Mouse (Mus musculus): ENCODE measurements around the gene Pde4dip. TPM values are rescaled to one million over a fixed set of nuclear protein-coding genes. Genes with fewer than 3 reads are reported as not detected.

Pde4dip gene
- polyA plus RNA-seq, 1 experiment from 2014 or later = 27.5 TPM

GRCm38 (mm10) chr3:97766459-97766858 is 122.0 kb downstream of the Pde4dip start:
- Histone ChIP-seq H3K4me3 (ENCODE audit: low read depth, low read length) (peak overlapping the region; percentile 58), H3K9ac (ENCODE audit: low read depth, low read length) (peak overlapping the region; percentile 64), H3K27ac (ENCODE audit: low read depth, low read length) (no peak overlapping the region), H3K4me1 (replicated peaks; ENCODE audit: control insufficient read depth, insufficient read depth, low read length) (peaks cover 4% of the 10 kb centered on the region; the same call in 1 of the 2 replicates), H3K9me3 (ENCODE audit: control insufficient read depth, low read length) (no peaks in the 10 kb centered on the region), H3K4me2 (replicated peaks; ENCODE audit: low read depth, low read length) (peak overlapping the region; percentile 72), H3K27me3 (ENCODE audit: control insufficient read depth, insufficient read depth, low read length) (no peaks in the 10 kb centered on the region), H3K36me3 (ENCODE audit: control insufficient read depth, insufficient read depth, low read length) (no peaks in the 10 kb centered on the region)
- no peak for ATAC-seq (ENCODE audit: low FRiP score)
- DNase-seq (ENCODE audit: low spot score) = no peak
- WGBS = 69% methylated on average over 9 of the region's 9 CpGs

GRCm38 (mm10) chr3:97764152-97764551 is 124.4 kb downstream of the Pde4dip start:
- no peaks in the 10 kb centered on the region for H3K36me3 ChIP-seq (ENCODE audit: control insufficient read depth, insufficient read depth, low read length)
- WGBS = 84% methylated on average over 5 of the region's 5 CpGs
- no peak overlapping the region for H3K9ac ChIP-seq (ENCODE audit: low read depth, low read length)
- no peak overlapping the region for H3K4me2 ChIP-seq (replicated peaks; ENCODE audit: low read depth, low read length)
- no peaks in the 10 kb centered on the region for H3K9me3 ChIP-seq (ENCODE audit: control insufficient read depth, low read length)
- no peak overlapping the region for H3K27ac ChIP-seq (ENCODE audit: low read depth, low read length)
- DNase-seq (ENCODE audit: low spot score) (no peak), ATAC-seq (ENCODE audit: low FRiP score) (no peak)
- peaks cover 4% of the 10 kb centered on the region; the same call in 1 of the 2 replicates for H3K4me1 ChIP-seq (replicated peaks; ENCODE audit: control insufficient read depth, insufficient read depth, low read length)
- H3K27me3 ChIP-seq (ENCODE audit: control insufficient read depth, insufficient read depth, low read length) = no peaks in the 10 kb centered on the region
- H3K4me3 ChIP-seq (ENCODE audit: low read depth, low read length) = no peak overlapping the region

- Histone ChIP-seq H3K4me2 (replicated peaks; ENCODE audit: low read depth, low read length) (no peak overlapping the region), H3K36me3 (ENCODE audit: control insufficient read depth, insufficient read depth, low read length) (no peaks in the 10 kb centered on the region; the same call in 1 of the 2 replicates), H3K4me1 (replicated peaks; ENCODE audit: control insufficient read depth, insufficient read depth, low read length) (peaks cover 4% of the 10 kb centered on the region; the same call in 1 of the 2 replicates), H3K4me3 (ENCODE audit: low read depth, low read length) (no peak overlapping the region), H3K27me3 (ENCODE audit: control insufficient read depth, insufficient read depth, low read length) (no peaks in the 10 kb centered on the region), H3K9me3 (ENCODE audit: control insufficient read depth, low read length) (no peaks in the 10 kb centered on the region), H3K9ac (ENCODE audit: low read depth, low read length) (no peak overlapping the region), H3K27ac (ENCODE audit: low read depth, low read length) (no peak overlapping the region)
- WGBS = 92% methylated on average over 6 of the region's 6 CpGs
- no peak for ATAC-seq (ENCODE audit: low FRiP score)
- no peak for DNase-seq (ENCODE audit: low spot score)
Measured at GRCm38 (mm10) chr3:97761951-97762350, 126.6 kb downstream of the Pde4dip start.

- ATAC-seq (ENCODE audit: low FRiP score) = no peak
Measured at GRCm38 (mm10) chr3:97761168-97761567, 127.3 kb downstream of the Pde4dip start.

GRCm38 (mm10) chr3:97759846-97760245 is 128.7 kb downstream of the Pde4dip start:
- Histone ChIP-seq H3K36me3 (ENCODE audit: control insufficient read depth, insufficient read depth, low read length) (peaks cover 3% of the 10 kb centered on the region; the same call in 1 of the 2 replicates), H3K9me3 (ENCODE audit: control insufficient read depth, low read length) (no peaks in the 10 kb centered on the region), H3K4me3 (ENCODE audit: low read depth, low read length) (no peak overlapping the region), H3K9ac (ENCODE audit: low read depth, low read length) (no peak overlapping the region), H3K27ac (ENCODE audit: low read depth, low read length) (no peak overlapping the region), H3K4me1 (replicated peaks; ENCODE audit: control insufficient read depth, insufficient read depth, low read length) (no peaks in the 10 kb centered on the region), H3K27me3 (ENCODE audit: control insufficient read depth, insufficient read depth, low read length) (no peaks in the 10 kb centered on the region), H3K4me2 (replicated peaks; ENCODE audit: low read depth, low read length) (no peak overlapping the region)
- ATAC-seq (ENCODE audit: low FRiP score) = no peak
- WGBS = 85% methylated on average over 5 of the region's 5 CpGs
- DNase-seq (ENCODE audit: low spot score) = no peak

More at GRCm38 (mm10) chr3:97761168-97761567, 127.3 kb downstream of the Pde4dip start:
- Histone ChIP-seq H3K36me3 (ENCODE audit: control insufficient read depth, insufficient read depth, low read length) (peaks cover 3% of the 10 kb centered on the region; the same call in 1 of the 2 replicates), H3K27ac (ENCODE audit: low read depth, low read length) (no peak overlapping the region), H3K4me3 (ENCODE audit: low read depth, low read length) (no peak overlapping the region), H3K9me3 (ENCODE audit: control insufficient read depth, low read length) (no peaks in the 10 kb centered on the region), H3K4me2 (replicated peaks; ENCODE audit: low read depth, low read length) (no peak overlapping the region), H3K27me3 (ENCODE audit: control insufficient read depth, insufficient read depth, low read length) (no peaks in the 10 kb centered on the region), H3K4me1 (replicated peaks; ENCODE audit: control insufficient read depth, insufficient read depth, low read length) (no peaks in the 10 kb centered on the region; the same call in 1 of the 2 replicates), H3K9ac (ENCODE audit: low read depth, low read length) (no peak overlapping the region)
- DNase-seq (ENCODE audit: low spot score) = no peak
- WGBS = 95% methylated on average over 5 of the region's 5 CpGs

GRCm38 (mm10) chr3:97757501-97757900 is 131.0 kb downstream of the Pde4dip start:
- peaks cover 5% of the 10 kb centered on the region; the same call in 1 of the 2 replicates for H3K36me3 ChIP-seq (ENCODE audit: control insufficient read depth, insufficient read depth, low read length)
- ATAC-seq (ENCODE audit: low FRiP score) = no peak
- H3K4me2 ChIP-seq (replicated peaks; ENCODE audit: low read depth, low read length) = no peak overlapping the region
- no peak overlapping the region for H3K9ac ChIP-seq (ENCODE audit: low read depth, low read length)
- H3K27ac ChIP-seq (ENCODE audit: low read depth, low read length) = no peak overlapping the region
- no peaks in the 10 kb centered on the region for H3K4me1 ChIP-seq (replicated peaks; ENCODE audit: control insufficient read depth, insufficient read depth, low read length)
- no peak overlapping the region for H3K4me3 ChIP-seq (ENCODE audit: low read depth, low read length)
- no peak for DNase-seq (ENCODE audit: low spot score)
- H3K9me3 ChIP-seq (ENCODE audit: control insufficient read depth, low read length) = no peaks in the 10 kb centered on the region
- WGBS = 95% methylated on average over 10 of the region's 10 CpGs
- no peaks in the 10 kb centered on the region for H3K27me3 ChIP-seq (ENCODE audit: control insufficient read depth, insufficient read depth, low read length)

GRCm38 (mm10) chr3:97756283-97757074 is 132.0 kb downstream of the Pde4dip start:
- Histone ChIP-seq H3K36me3 (ENCODE audit: control insufficient read depth, insufficient read depth, low read length) (peaks cover 8% of the 10 kb centered on the region), H3K9ac (ENCODE audit: low read depth, low read length) (no peak overlapping the region), H3K9me3 (ENCODE audit: control insufficient read depth, low read length) (no peaks in the 10 kb centered on the region), H3K27me3 (ENCODE audit: control insufficient read depth, insufficient read depth, low read length) (no peaks in the 10 kb centered on the region), H3K4me3 (ENCODE audit: low read depth, low read length) (no peak overlapping the region), H3K4me2 (replicated peaks; ENCODE audit: low read depth, low read length) (no peak overlapping the region), H3K4me1 (replicated peaks; ENCODE audit: control insufficient read depth, insufficient read depth, low read length) (no peaks in the 10 kb centered on the region), H3K27ac (ENCODE audit: low read depth, low read length) (no peak overlapping the region)
- DNase-seq (ENCODE audit: low spot score) (no peak), ATAC-seq (ENCODE audit: low FRiP score) (no peak)
- WGBS = 89% methylated on average over 20 of the region's 20 CpGs

GRCm38 (mm10) chr3:97755411-97755810 is 133.1 kb downstream of the Pde4dip start:
- peaks cover 8% of the 10 kb centered on the region for H3K36me3 ChIP-seq (ENCODE audit: control insufficient read depth, insufficient read depth, low read length)
- H3K4me1 ChIP-seq (replicated peaks; ENCODE audit: control insufficient read depth, insufficient read depth, low read length) = no peaks in the 10 kb centered on the region
- no peaks in the 10 kb centered on the region for H3K9me3 ChIP-seq (ENCODE audit: control insufficient read depth, low read length)
- H3K27me3 ChIP-seq (ENCODE audit: control insufficient read depth, insufficient read depth, low read length) = no peaks in the 10 kb centered on the region
- H3K4me3 ChIP-seq (ENCODE audit: low read depth, low read length) = no peak overlapping the region
- no peak overlapping the region for H3K9ac ChIP-seq (ENCODE audit: low read depth, low read length)
- no peak for ATAC-seq (ENCODE audit: low FRiP score)
- H3K27ac ChIP-seq (ENCODE audit: low read depth, low read length) = no peak overlapping the region
- 93% methylated on average over 14 of the region's 14 CpGs for WGBS
- no peak for DNase-seq (ENCODE audit: low spot score)
- H3K4me2 ChIP-seq (replicated peaks; ENCODE audit: low read depth, low read length) = no peak overlapping the region

GRCm38 (mm10) chr3:97752901-97753300 is 135.6 kb downstream of the Pde4dip start:
- Histone ChIP-seq H3K4me3 (ENCODE audit: low read depth, low read length) (no peak overlapping the region), H3K4me2 (replicated peaks; ENCODE audit: low read depth, low read length) (no peak overlapping the region), H3K9me3 (ENCODE audit: control insufficient read depth, low read length) (no peaks in the 10 kb centered on the region), H3K36me3 (ENCODE audit: control insufficient read depth, insufficient read depth, low read length) (peaks cover 8% of the 10 kb centered on the region), H3K27ac (ENCODE audit: low read depth, low read length) (no peak overlapping the region), H3K27me3 (ENCODE audit: control insufficient read depth, insufficient read depth, low read length) (no peaks in the 10 kb centered on the region), H3K4me1 (replicated peaks; ENCODE audit: control insufficient read depth, insufficient read depth, low read length) (no peaks in the 10 kb centered on the region), H3K9ac (ENCODE audit: low read depth, low read length) (no peak overlapping the region)
- 89% methylated on average over 3 of the region's 3 CpGs for WGBS
- ATAC-seq (ENCODE audit: low FRiP score) = no peak
- no peak for DNase-seq (ENCODE audit: low spot score)

Measured in hindbrain, embryonic 11.5 days (tissue).